Mouse (Mus musculus): Measurements from ENCODE around the gene Slc47a2.

Slc47a2 gene

GRCm38 (mm10) chr11:61278445-61279077 is 64.1 kb downstream of the Slc47a2 start:
- Histone ChIP-seq H3K27me3 (ENCODE audit: control insufficient read depth, insufficient read depth, low read length, poor library complexity, severe bottlenecking) (no peaks in the 10 kb centered on the region), H3K36me3 (ENCODE audit: control insufficient read depth, insufficient read depth, low read length, poor library complexity, severe bottlenecking) (no peaks in the 10 kb centered on the region)
- DNase-seq (ENCODE audit: low read depth, low spot score) = no peak

GRCm38 (mm10) chr11:61277937-61278336 is 64.7 kb downstream of the Slc47a2 start:
- no peak for DNase-seq (ENCODE audit: low read depth, low spot score)
- Histone ChIP-seq H3K27me3 (ENCODE audit: control insufficient read depth, insufficient read depth, low read length, poor library complexity, severe bottlenecking) (no peaks in the 10 kb centered on the region), H3K36me3 (ENCODE audit: control insufficient read depth, insufficient read depth, low read length, poor library complexity, severe bottlenecking) (no peaks in the 10 kb centered on the region)

- DNase-seq (ENCODE audit: low read depth, low spot score) = no peak
- no peaks in the 10 kb centered on the region for H3K27me3 ChIP-seq (ENCODE audit: control insufficient read depth, insufficient read depth, low read length, poor library complexity, severe bottlenecking)
- H3K36me3 ChIP-seq (ENCODE audit: control insufficient read depth, insufficient read depth, low read length, poor library complexity, severe bottlenecking) = no peaks in the 10 kb centered on the region
Measured at GRCm38 (mm10) chr11:61276482-61276881, 66.2 kb downstream of the Slc47a2 start.

- DNase-seq (ENCODE audit: low read depth, low spot score) = no peak
- Histone ChIP-seq H3K36me3 (ENCODE audit: control insufficient read depth, insufficient read depth, low read length, poor library complexity, severe bottlenecking) (no peaks in the 10 kb centered on the region), H3K27me3 (ENCODE audit: control insufficient read depth, insufficient read depth, low read length, poor library complexity, severe bottlenecking) (no peaks in the 10 kb centered on the region)
Measured at GRCm38 (mm10) chr11:61275106-61275505, 67.6 kb downstream of the Slc47a2 start.

- H3K27me3 ChIP-seq (ENCODE audit: control insufficient read depth, insufficient read depth, low read length, poor library complexity, severe bottlenecking) = no peaks in the 10 kb centered on the region
- DNase-seq (ENCODE audit: low read depth, low spot score) = no peak
- H3K36me3 ChIP-seq (ENCODE audit: control insufficient read depth, insufficient read depth, low read length, poor library complexity, severe bottlenecking) = no peaks in the 10 kb centered on the region
Measured at GRCm38 (mm10) chr11:61274421-61274820, 68.2 kb downstream of the Slc47a2 start.

GRCm38 (mm10) chr11:61273928-61274327 is 68.7 kb downstream of the Slc47a2 start:
- Histone ChIP-seq H3K27me3 (ENCODE audit: control insufficient read depth, insufficient read depth, low read length, poor library complexity, severe bottlenecking) (no peaks in the 10 kb centered on the region), H3K36me3 (ENCODE audit: control insufficient read depth, insufficient read depth, low read length, poor library complexity, severe bottlenecking) (no peaks in the 10 kb centered on the region)
- DNase-seq (ENCODE audit: low read depth, low spot score) = no peak

- no peak for DNase-seq (ENCODE audit: low read depth, low spot score)
- Histone ChIP-seq H3K27me3 (ENCODE audit: control insufficient read depth, insufficient read depth, low read length, poor library complexity, severe bottlenecking) (no peaks in the 10 kb centered on the region), H3K36me3 (ENCODE audit: control insufficient read depth, insufficient read depth, low read length, poor library complexity, severe bottlenecking) (no peaks in the 10 kb centered on the region)
Measured at GRCm38 (mm10) chr11:61271612-61272011, 71.0 kb downstream of the Slc47a2 start.

- no peaks in the 10 kb centered on the region for H3K27me3 ChIP-seq (ENCODE audit: control insufficient read depth, insufficient read depth, low read length, poor library complexity, severe bottlenecking)
- no peak for DNase-seq (ENCODE audit: low read depth, low spot score)
- no peaks in the 10 kb centered on the region for H3K36me3 ChIP-seq (ENCODE audit: control insufficient read depth, insufficient read depth, low read length, poor library complexity, severe bottlenecking)
Measured at GRCm38 (mm10) chr11:61270406-61270805, 72.3 kb downstream of the Slc47a2 start.

GRCm38 (mm10) chr11:61268626-61269349 is 73.9 kb downstream of the Slc47a2 start:
- Histone ChIP-seq H3K36me3 (ENCODE audit: control insufficient read depth, insufficient read depth, low read length, poor library complexity, severe bottlenecking) (peaks cover 5% of the 10 kb centered on the region; the same call in 1 of the 2 replicates), H3K27me3 (ENCODE audit: control insufficient read depth, insufficient read depth, low read length, poor library complexity, severe bottlenecking) (no peaks in the 10 kb centered on the region)
- no peak for DNase-seq (ENCODE audit: low read depth, low spot score)

GRCm38 (mm10) chr11:61266551-61267533 is 75.8 kb downstream of the Slc47a2 start, which contains the start of gene Aldh3a2:
Gene Aldh3a2 (minus strand): TSS chr11:61267464.
- DNase-seq (ENCODE audit: low read depth, low spot score) = peak; percentile 96
- no peaks in the 10 kb centered on the region for H3K27me3 ChIP-seq (ENCODE audit: control insufficient read depth, insufficient read depth, low read length, poor library complexity, severe bottlenecking)

GRCm38 (mm10) chr11:61263841-61264240 is 78.8 kb downstream of the Slc47a2 start:
- Histone ChIP-seq H3K27me3 (ENCODE audit: control insufficient read depth, insufficient read depth, low read length, poor library complexity, severe bottlenecking) (no peaks in the 10 kb centered on the region), H3K36me3 (ENCODE audit: control insufficient read depth, insufficient read depth, low read length, poor library complexity, severe bottlenecking) (peaks cover 22% of the 10 kb centered on the region; the same call in 1 of the 2 replicates)
- DNase-seq (ENCODE audit: low read depth, low spot score) = no peak

More at GRCm38 (mm10) chr11:61266551-61267533, 75.8 kb downstream of the Slc47a2 start, which contains the start of gene Aldh3a2:
- H3K36me3 ChIP-seq (ENCODE audit: control insufficient read depth, insufficient read depth, low read length, poor library complexity, severe bottlenecking) = peaks cover 9% of the 10 kb centered on the region; the same call in 1 of the 2 replicates

GRCm38 (mm10) chr11:61262516-61262915 is 80.1 kb downstream of the Slc47a2 start:
- DNase-seq (ENCODE audit: low read depth, low spot score) = no peak
- Histone ChIP-seq H3K27me3 (ENCODE audit: control insufficient read depth, insufficient read depth, low read length, poor library complexity, severe bottlenecking) (no peaks in the 10 kb centered on the region), H3K36me3 (ENCODE audit: control insufficient read depth, insufficient read depth, low read length, poor library complexity, severe bottlenecking) (peaks cover 23% of the 10 kb centered on the region)

GRCm38 (mm10) chr11:61259106-61259505 is 83.6 kb downstream of the Slc47a2 start:
- DNase-seq (ENCODE audit: low read depth, low spot score) = no peak
- Histone ChIP-seq H3K27me3 (ENCODE audit: control insufficient read depth, insufficient read depth, low read length, poor library complexity, severe bottlenecking) (no peaks in the 10 kb centered on the region), H3K36me3 (ENCODE audit: control insufficient read depth, insufficient read depth, low read length, poor library complexity, severe bottlenecking) (peaks cover 30% of the 10 kb centered on the region)

- no peak for DNase-seq (ENCODE audit: low read depth, low spot score)
- H3K27me3 ChIP-seq (ENCODE audit: control insufficient read depth, insufficient read depth, low read length, poor library complexity, severe bottlenecking) = no peaks in the 10 kb centered on the region
Measured at GRCm38 (mm10) chr11:61252807-61253206, 89.9 kb downstream of the Slc47a2 start.

More at GRCm38 (mm10) chr11:61252807-61253206, 89.9 kb downstream of the Slc47a2 start:
- H3K36me3 ChIP-seq (ENCODE audit: control insufficient read depth, insufficient read depth, low read length, poor library complexity, severe bottlenecking) = peaks cover 12% of the 10 kb centered on the region
